Mouse (Mus musculus) cerebellum, adult 18-20 months (tissue): ENCODE data around the gene Adgrf5.
"Not testable (repeated sequence)": the region's sequence is repeated elsewhere in the genome, so short reads cannot be mapped to it uniquely, and the experiment has no call there.

ENCODE experiments used
- DNase-seq, 2 experiments: peaks; one replicate each; pipeline ENCODE4 v3.0.0; 2021

Adgrf5 gene

DNA sequence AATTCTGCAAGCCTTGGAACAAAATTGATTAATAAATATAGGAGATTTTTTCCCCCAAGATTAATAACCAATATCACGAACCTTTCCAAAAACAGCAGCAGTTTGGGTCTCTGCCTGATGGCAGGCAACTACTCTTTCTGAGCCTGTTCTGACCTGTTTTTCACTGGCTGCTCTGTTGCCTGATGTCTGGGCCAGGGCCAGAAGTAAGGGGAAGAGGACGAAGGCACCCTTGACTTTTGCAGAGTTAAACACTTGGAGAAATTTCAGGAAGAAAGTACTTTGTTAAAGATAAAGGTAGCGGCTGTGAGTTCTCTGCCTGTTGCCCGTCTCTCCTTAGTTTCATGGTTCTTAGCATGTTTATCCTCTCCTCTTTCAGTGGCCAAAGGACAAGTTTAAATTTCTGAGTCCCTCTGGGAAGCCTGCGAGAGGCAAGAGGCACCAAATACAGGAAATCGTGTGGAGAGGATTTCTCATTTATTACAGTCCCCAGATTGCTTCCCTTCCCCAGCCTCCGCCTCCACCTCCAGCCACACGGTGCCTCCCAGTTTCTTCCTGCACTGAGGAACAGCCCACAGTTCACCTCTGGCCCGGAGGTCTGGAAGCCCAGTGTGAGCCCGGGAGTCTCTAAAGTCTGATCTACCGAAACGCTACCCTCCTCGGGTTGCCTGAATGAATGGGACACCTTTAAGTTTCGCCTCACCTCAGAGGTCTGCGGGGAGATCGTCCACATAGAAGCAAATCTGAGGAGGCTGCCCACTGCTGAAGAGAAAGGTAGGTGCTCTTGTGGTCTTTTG is at the start of gene Adgrf5:
TSS of gene Adgrf5 (plus strand) at position 626 of the 794 bp plus-strand sequence.
- no peak for DNase-seq

- DNase-seq, result no peak
Measured at GRCm38 (mm10) chr17:43325986-43326671, 34.1 kb upstream of the Adgrf5 start.

GRCm38 (mm10) chr17:43326726-43327700 is 33.2 kb upstream of the Adgrf5 start:
- no peak for DNase-seq

GRCm38 (mm10) chr17:43327810-43328209 is 32.4 kb upstream of the Adgrf5 start:
- no peak for DNase-seq

- DNase-seq, result no peak
Measured at GRCm38 (mm10) chr17:43329216-43329615, 31.0 kb upstream of the Adgrf5 start.

- no peak for DNase-seq
Measured at GRCm38 (mm10) chr17:43329761-43330183, 30.5 kb upstream of the Adgrf5 start.

- no peak for DNase-seq
Measured at GRCm38 (mm10) chr17:43332686-43333085, 27.6 kb upstream of the Adgrf5 start.

DNA sequence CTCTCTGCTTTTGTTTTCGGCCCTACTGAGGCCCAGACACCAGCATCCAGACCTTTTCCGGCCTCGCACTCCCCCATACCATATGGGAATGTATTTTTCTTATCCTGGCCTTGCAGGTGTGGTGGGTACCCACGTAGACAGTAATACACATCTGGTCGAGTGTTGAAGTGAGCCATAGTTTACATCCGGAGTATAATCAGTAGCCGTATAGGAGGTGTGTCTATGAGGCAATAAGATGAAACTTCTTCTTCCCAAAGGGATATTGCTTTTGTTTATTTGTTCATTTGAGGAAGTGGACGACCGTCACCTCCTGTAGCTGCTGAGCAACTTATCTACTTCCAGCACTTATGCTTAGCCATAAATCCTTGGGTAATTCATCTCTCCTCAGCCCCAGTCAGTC is 26.2 kb upstream of the Adgrf5 start:
- no peak for DNase-seq

GRCm38 (mm10) chr17:43337643-43338042 is 22.6 kb upstream of the Adgrf5 start:
- DNase-seq, result no peak

GRCm38 (mm10) chr17:43338279-43338678 is 22.0 kb upstream of the Adgrf5 start:
- no peak for DNase-seq

GRCm38 (mm10) chr17:43346499-43346898 is 13.8 kb upstream of the Adgrf5 start:
- not testable (repeated sequence) for DNase-seq

- no peak for DNase-seq
Measured at GRCm38 (mm10) chr17:43357902-43358539, 2.2 kb upstream of the Adgrf5 start.

DNA sequence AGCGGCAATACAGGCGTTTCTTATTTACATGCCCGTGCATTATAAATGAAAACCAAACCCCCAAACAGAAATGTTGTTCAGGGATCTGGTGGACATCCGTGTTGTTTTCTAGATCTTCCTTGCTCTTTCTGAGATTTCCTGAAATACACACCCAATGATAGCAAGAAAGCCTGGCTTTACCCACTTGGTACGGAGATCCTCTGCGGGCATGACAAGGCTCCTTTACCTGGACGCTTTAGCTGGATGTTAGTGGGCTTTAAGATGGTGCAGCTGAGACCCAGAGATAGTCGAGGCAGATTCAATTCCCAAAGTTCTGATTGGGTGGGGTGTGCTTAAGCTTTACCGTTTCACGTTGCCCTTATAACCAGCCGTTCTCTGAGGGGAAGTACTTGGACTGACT is 770 bp downstream of the Adgrf5 start:
- no peak for DNase-seq

GRCm38 (mm10) chr17:43362362-43362761 is 2.1 kb downstream of the Adgrf5 start:
- DNase-seq, result no peak

DNA sequence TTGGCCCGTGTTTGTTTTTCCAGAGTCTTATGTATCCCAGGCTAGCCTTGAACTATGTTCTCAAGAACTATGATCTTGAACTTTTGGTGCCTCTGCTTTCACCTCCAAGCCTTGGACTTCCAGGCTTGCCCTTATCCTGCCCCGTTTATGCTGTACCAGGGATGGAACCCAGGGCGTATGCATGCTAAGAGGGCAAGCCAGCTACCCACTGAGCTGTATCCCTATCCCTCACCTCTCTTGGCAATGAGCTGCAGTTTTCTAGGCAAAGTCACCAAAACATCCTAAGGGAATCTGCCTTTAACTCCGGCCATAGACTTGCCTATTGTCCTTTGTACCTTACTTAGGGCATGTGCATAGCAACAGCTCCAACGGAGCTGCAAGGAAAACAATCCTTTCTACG is 2.6 kb downstream of the Adgrf5 start:
- no peak for DNase-seq

GRCm38 (mm10) chr17:43363921-43364320 is 3.7 kb downstream of the Adgrf5 start:
- DNase-seq, result no peak

DNA sequence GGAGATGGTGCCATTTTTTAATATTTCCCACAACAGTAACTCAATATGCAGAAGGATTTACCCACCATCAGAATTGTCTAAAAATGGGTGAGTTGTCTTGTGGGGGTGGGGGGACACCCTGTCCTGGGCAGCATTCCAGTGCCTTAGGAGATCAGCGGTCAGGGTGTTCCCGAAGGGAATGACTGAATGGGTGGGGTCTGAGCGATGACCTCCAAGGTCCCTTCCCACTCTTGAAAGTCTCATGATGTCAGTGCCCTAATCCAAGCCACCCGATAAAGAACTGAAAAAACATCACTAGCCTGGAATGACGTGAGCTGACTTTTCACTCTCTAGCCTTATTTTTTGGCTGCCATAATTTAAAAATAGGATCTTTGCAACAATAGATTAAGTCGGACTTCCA is 5.0 kb downstream of the Adgrf5 start:
- DNase-seq, result no peak

- no peak for DNase-seq
Measured at GRCm38 (mm10) chr17:43366486-43366885, 6.2 kb downstream of the Adgrf5 start.

DNA sequence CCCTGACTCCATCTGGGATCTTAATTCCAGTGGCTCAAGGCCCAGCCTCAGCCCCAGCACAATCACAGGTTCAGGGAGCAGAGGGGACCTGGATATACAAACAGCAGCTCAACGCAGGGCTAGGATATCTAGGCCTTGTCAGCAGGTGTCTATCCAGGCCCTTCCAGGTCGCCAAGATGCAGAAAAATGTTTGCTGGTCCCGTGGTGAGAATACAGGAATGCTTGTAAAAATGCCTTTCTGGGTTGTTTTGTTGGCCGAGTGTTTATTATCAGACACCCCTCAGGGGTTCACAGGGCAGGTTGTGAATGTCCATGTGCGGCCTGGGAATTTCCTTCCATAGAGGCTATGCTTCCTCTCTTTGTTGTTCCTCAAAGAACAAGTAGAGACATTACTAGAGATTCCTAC is 7.9 kb downstream of the Adgrf5 start:
- no peak for DNase-seq

DNA sequence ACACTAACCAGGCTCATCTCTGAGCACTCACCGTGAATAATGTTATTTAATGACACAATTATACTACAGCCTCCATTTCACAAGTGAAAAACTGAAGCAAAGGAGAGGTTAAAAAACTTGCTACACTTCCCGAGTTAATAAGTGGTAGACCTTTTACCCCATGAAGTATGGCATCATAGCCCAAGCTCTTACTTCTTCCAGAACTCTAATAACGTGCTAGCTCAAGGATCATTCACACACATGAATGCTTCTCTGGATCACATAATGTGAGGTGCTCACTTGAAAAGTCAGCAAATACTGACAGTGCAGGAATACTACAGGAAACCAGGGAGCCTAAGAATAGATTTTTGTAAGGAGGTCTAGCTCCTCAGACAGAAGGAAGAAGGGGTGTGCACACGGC is 12.4 kb downstream of the Adgrf5 start:
- no peak for DNase-seq

GRCm38 (mm10) chr17:43374020-43374419 is 13.8 kb downstream of the Adgrf5 start:
- no peak for DNase-seq

- no peak for DNase-seq
Measured at GRCm38 (mm10) chr17:43376527-43376926, 16.3 kb downstream of the Adgrf5 start.

- no peak for DNase-seq
Measured at GRCm38 (mm10) chr17:43378703-43379102, 18.5 kb downstream of the Adgrf5 start.
